Mouse (Mus musculus) cortical plate, adult 2 months (tissue): ENCODE data around the gene Pax4.

Experiments
- CTCF ChIP-seq: fragments of 200-500 bp; IDR thresholded peaks from 2 replicates; pipeline ENCODE4 v1.5.1; 2011; ENCODE audit warnings: mild to moderate bottlenecking, control low read depth, low read length; ENCODE audit not compliant: insufficient read depth; ENCODE audit errors: extremely low read depth
- POLR2A ChIP-seq: fragments of 200-500 bp; IDR thresholded peaks from 2 replicates; pipeline ENCODE4 v1.6.1; 2011; ENCODE audit warnings: mild to moderate bottlenecking, low read length, control low read depth; ENCODE audit not compliant: insufficient read depth; ENCODE audit errors: extremely low read depth

DNA sequence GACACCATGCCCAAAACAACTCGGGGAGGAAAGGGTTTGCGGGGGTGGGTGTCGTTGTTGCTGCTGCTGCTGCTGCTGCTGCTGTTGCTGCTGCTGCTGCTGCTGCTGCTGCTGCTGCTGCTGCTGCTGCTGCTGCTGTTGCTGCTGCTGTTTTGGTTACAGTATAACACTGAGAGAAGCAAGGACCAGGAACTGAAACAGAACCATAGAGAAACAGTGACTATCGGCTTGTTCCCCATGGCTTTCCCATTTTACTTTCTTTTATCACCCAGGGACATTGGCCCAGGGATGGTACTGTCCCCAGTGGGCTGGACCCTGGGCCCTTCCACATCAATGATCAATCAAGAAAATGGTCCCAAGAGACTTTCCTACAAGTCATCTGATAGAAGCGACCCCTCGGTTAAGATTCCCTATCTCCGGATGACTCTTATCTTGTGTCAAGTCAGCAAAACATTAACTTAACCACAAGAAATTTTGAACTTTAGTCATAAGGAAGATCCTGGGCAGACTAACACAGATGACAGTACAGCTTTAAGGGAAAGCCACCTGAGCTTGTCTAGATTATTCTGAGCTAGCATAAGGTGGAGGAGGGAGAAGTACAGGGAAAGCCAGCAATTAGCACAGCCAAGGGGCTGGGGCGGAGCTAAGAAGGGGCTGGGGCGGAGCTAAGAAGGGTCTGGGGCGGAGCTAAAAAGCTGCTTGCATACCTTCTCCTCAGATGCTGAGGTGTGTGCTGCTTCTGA, 18.2 kb downstream of the Pax4 start:
- no peak for TF ChIP-seq CTCF
- no peak for TF ChIP-seq POLR2A
